Mouse (Mus musculus): ENCODE data around the gene Ppp1r26. TPM values are rescaled to one million over a fixed set of nuclear protein-coding genes. Genes with fewer than 3 reads are reported as not detected.

The Ppp1r26 gene
- total RNA-seq, 2 experiments from 2014 or later: 2.1 to 3.2 TPM

DNA sequence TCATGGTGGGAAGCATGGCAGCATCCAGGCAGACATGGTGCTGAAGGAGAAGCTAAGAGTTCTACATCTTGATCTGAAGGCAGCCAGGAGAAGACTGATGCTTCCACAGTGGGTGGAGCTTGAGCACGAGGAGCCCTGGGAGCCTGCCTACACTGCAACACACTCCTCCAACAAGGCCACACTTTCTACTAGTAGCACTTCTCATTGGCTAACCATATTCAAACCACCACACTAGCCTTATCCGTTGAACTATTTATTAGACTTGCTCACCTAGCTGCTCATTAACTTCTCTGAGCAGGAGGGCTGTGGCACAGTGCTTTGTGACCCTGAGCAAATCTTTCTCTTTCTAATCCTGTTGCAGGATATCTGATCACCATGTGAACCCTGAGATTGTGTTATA, 37.3 kb downstream of the Ppp1r26 start:
- DNase-seq: no peak
- Histone ChIP-seq H3K27ac (no peak overlapping the region), H3K4me3 (no peak overlapping the region)
- intact Hi-C loops (cut with DNase I): no loop called here
- no peak for TF ChIP-seq CTCF (IDR thresholded peaks at IDR 0.05)

DNA sequence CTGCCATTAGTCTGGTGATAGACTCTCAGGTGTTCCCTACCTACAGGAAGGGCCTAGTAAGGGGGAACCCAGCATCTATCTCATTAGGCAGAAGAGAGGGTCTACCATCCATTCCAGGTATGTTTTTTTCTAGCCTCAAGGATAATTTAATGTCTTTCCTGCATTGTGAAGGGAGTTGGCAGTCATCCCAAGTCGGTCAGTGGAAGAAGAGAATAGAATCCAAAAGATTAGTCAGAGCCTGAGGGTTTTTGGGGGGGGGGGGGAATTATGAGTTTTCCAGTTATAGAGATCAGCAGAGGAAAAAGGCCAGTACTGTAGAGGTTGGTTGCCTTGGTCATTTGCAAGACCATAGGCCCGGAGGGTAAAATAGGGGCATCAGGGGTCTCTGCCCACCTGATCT, 47.9 kb downstream of the Ppp1r26 start:
- no peak for TF ChIP-seq CTCF (IDR thresholded peaks at IDR 0.05)
- intact Hi-C loops (cut with DNase I): no loop called here
- Histone ChIP-seq H3K27ac (no peak overlapping the region), H3K4me3 (no peak overlapping the region)
- no peak for DNase-seq

DNA sequence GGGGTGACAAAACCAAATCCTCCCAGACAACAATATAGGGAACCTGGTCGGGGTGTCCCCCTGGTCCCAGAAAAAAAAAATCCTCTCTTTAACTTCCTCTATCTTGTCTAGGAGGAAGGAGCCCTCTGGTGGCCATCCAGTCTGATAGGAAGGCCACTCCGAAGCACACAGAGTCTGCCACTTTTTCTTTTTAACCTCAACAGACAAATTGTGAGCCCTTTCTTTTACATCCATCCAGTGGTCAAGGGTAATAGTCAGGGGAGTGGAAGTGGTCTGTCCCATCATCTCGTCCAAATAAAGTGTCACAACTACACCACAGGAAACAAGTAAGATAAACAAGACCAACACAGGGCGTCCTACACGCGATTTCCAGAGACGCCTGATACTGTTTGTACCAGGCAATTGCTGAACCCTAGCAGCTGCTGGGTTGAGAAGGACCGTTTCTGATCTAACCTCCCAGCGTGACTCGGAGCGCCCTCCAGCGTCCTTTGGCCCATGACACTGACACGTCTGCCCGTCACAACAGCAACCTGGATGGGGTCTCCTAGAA, 48.7 kb downstream of the Ppp1r26 start:
- intact Hi-C loops (cut with DNase I): no loop called here
- no peak for DNase-seq
- peak; percentile 29; the same call in 1 of the 2 replicates for TF ChIP-seq CTCF (IDR thresholded peaks at IDR 0.05)
- no peak overlapping the region for H3K27ac ChIP-seq
- H3K4me3 ChIP-seq: peak overlapping the region; percentile 7; the same call in 1 of the 2 replicates

DNA sequence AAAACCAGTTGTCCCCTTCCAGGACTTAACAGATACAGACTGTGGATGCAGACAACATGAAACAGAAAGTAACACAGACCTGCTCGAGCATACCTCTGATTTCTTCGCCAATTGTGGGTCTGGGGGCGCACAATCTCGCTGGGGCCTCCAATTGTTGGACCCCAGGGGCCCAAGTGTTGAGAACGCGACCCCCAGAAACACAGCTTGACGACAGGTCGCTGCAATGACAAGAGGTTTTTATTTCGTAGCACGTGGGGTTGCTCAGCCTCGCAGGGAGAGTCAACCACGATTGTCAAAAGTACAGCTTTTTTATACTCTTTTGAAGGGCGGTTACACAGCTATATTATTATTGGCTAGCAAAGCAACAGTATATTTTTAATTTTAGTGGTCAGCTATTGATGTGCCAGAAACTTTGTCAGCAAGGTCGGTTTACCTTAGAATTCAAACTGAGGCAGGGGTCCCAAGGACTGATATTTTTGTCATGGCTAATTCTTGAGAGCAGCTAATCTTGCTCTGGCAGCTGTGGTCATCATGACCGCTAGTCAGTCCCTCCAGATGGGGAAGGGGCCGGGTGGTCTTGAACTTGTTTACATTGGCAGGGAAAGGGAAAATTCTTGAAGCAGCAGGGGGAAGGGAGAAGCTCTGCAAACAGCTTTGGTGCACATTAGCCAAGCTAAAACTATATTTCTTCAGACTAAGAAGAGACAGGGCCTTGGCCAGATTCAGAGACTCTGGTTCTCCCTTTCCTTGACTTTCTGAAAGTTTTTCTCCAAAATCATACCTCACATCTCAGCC, 49.4 kb downstream of the Ppp1r26 start:
- no peak for TF ChIP-seq CTCF (IDR thresholded peaks at IDR 0.05)
- H3K4me3 ChIP-seq: peak overlapping the region; percentile 1; the same call in 1 of the 2 replicates
- intact Hi-C loops (cut with DNase I): no loop called here
- DNase-seq: no peak
- H3K27ac ChIP-seq: no peak overlapping the region

DNA sequence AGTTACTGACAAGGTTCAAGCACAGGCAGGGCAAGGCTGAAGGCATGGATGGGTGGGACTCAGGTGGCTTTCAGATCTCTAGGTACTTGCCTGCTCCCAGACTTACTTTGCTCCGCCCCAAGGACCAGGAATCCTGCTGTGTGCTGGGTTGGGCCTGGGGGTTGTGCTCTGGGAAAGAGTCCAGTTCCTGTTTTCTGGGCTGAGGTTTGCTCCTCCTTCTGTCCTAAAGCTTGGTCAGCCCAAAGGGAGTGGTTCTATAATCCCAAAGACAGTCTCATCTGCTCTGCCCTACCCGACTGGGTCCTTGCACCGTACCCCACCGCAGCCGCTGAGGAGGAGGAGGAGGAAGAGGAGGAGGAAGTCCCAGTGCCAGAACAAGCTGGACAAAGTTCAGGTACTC, 50.1 kb downstream of the Ppp1r26 start, which contains the start of gene Gbgt1:
TSS of gene Gbgt1 (plus strand) at position 221 of the 400 bp plus-strand sequence.
- intact Hi-C loops (cut with DNase I): no loop called here
- no peak for TF ChIP-seq CTCF (IDR thresholded peaks at IDR 0.05)
- peak within 1 kb of the TSS; percentile 54 for H3K4me3 ChIP-seq
- H3K27ac ChIP-seq: no peak within 1 kb of the TSS
- DNase-seq: no peak

DNA sequence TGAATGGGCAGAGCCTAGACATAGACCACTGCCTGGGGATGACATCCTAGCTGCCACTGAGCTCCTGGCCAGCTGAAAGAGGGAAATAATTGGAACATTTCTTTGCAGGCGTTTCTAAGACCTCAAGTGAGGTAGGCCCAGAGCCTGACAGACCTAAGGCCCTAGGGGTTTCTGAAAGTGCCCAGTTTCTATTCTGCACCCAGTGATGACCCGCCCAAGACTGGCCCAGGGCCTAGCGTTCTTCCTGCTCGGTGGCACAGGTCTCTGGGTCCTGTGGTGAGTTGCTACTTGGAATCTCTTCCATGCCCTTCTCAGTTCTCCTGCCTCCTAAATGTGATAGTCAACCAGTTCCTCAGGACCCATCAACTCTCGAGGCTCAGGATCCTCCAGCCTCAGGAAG, 51.0 kb downstream of the Ppp1r26 start:
- TF ChIP-seq CTCF (IDR thresholded peaks at IDR 0.05): no peak
- H3K4me3 ChIP-seq: peak overlapping the region; percentile 54

DNA sequence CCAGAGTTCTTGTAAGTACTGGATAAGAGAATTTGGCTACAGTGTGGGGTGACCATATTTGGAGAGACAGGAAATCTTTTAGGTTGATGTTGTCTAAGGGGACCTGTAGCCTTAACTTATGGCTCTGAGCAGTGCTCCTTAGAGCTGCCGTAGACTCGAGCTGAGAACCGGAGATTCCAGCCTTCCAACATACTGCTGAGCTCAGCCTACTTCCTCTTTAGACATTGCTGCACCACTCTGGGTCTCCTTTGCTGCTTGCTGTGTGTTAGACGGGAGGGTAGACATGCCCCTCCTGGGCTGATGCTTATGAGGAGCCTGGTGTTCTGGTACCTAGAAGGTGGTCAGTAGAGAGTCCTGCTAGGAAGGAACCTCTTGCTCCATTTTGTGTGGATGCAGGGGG, 51.8 kb downstream of the Ppp1r26 start:
- TF ChIP-seq CTCF (IDR thresholded peaks at IDR 0.05): no peak
- peak overlapping the region; percentile 18; the same call in 1 of the 2 replicates for H3K4me3 ChIP-seq
- no peak for DNase-seq
- intact Hi-C loops (cut with DNase I): no loop called here
- no peak overlapping the region for H3K27ac ChIP-seq

More for the DNA sequence above, 51.0 kb downstream of the Ppp1r26 start:
- intact Hi-C loops (cut with DNase I): no loop called here
- no peak for DNase-seq
- no peak overlapping the region for H3K27ac ChIP-seq

DNA sequence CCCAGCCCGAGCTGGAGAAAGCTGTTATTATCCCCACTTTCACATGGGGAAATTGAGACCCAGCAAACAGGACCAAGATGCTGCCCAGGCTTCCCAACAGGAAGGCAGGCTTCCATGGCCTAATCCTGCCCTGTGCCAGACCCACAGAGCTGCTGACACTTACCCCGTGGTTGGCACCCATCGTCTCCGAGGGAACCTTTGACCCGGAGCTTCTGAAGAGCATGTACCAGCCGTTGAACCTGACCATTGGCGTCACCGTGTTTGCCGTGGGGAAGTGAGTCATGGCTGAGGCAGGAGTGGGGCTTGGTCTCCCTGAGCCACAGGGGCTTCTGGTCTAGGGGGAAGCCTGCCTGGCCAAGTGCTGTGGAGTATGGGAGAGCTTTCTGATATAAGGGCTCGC, 56.4 kb downstream of the Ppp1r26 start:
- intact Hi-C loops (cut with DNase I): no loop called here
- H3K27ac ChIP-seq: no peak overlapping the region
- no peak for DNase-seq
- no peak for TF ChIP-seq CTCF (IDR thresholded peaks at IDR 0.05)
- no peak overlapping the region for H3K4me3 ChIP-seq

DNA sequence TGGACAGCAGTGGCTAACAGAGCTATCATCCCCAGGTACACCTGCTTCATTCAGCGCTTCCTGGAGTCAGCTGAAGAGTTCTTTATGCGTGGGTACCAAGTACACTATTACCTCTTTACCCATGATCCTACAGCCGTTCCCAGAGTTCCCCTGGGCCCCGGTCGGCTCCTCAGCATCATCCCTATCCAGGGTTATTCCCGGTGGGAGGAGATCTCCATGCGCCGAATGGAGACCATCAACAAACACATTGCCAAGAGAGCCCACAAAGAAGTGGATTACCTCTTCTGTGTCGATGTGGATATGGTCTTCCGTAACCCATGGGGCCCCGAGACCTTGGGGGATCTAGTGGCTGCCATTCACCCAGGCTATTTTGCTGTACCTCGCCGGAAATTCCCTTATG, 58.1 kb downstream of the Ppp1r26 start:
- H3K27ac ChIP-seq: no peak overlapping the region
- no peak for TF ChIP-seq CTCF (IDR thresholded peaks at IDR 0.05)
- intact Hi-C loops (cut with DNase I): no loop called here
- H3K4me3 ChIP-seq: no peak overlapping the region
- no peak for DNase-seq

Other genes starting within 250 kb of the Ppp1r26 start
- under 1 TPM; 0.33 to 0.36 TPM for gene 1700007K13Rik, start 19.5 kb downstream of the Ppp1r26 start, total RNA-seq (2021)
- gene Mrps2, start 21.3 kb downstream of the Ppp1r26 start, total RNA-seq (2021): 10 to 100 TPM; 21.2 to 25.5 TPM
- gene Gbgt1, start 50.1 kb downstream of the Ppp1r26 start, total RNA-seq (2021): 1 to 10 TPM in 1 of 2 experiments, under 1 TPM in 1; 0.56 to 1.1 TPM
- gene Gm10134, start 59.3 kb downstream of the Ppp1r26 start, total RNA-seq (2021): under 1 TPM in 1 of 2 experiments, not detected in 1; 0.98 TPM
- 10 to 100 TPM in 1 of 2 experiments, 1 to 10 TPM in 1; 9.9 to 10.1 TPM for gene Ralgds, start 66.3 kb downstream of the Ppp1r26 start, total RNA-seq (2021)
- gene Cel, start 116.6 kb downstream of the Ppp1r26 start, total RNA-seq (2021): not detected
- gene Gtf3c5, start 137.0 kb downstream of the Ppp1r26 start, total RNA-seq (2021): 1 to 10 TPM; 7.2 to 8.0 TPM
- gene Gfi1b, start 175.2 kb downstream of the Ppp1r26 start, total RNA-seq (2021): not detected
- 10 to 100 TPM; 42.5 to 45.9 TPM for gene Tsc1, start 194.4 kb downstream of the Ppp1r26 start, total RNA-seq (2021)

All from gastrocnemius, adult 2 months (tissue).